25 mouse cellular contexts compared by ENCODE assay signal in the genomic region with DNA sequence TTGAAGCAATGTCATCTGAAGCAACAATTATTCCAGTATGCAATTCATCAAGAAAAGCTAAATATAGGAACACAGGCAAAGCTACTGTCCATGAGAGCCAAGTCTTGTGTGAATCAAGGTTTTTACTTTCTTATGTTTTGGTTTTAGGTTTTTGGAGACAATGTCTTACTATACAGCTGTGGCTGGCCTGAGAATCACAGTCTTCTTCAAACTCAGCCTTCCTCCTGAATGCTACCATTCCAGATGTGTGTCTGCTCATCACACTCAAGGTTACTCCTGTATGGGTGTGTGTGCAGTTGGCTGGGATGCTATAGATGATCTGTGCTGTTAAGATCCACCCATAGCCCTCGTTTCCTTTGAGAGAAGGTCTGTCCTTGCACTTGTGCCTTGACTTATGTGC.
DNase-seq lines count a peak whose midpoint lies in the region; ATAC-seq lines count a peak whose summit lies in the region.
"Had no signal": no experiment of that assay in that cellular context is flagged by ENCODE, and none has a peak within 500 bp of the region (broad histone marks: within the 10 kb centered on the region; RNA-seq: fewer than 3 reads in every experiment).

No protein-coding gene starts in this region.

- no peak overlapping the region for H3K4me3 ChIP-seq in embryonic facial prominence, embryonic 15.5 days (replicated peaks)
- H3K4me3 ChIP-seq in embryonic facial prominence, embryonic 10.5 days = no peak overlapping the region
- H3K4me3 ChIP-seq in midbrain, embryonic 11.5 days (ENCODE audit: low read depth, low read length) = no peak overlapping the region
- H3K4me3 ChIP-seq in midbrain, embryonic 13.5 days (replicated peaks) = no peak overlapping the region
- H3K4me3 ChIP-seq in stomach, embryonic 16.5 days (replicated peaks; ENCODE audit: low read length) = no peak overlapping the region
- H3K4me3 ChIP-seq: embryonic facial prominence, embryonic 13.5 days; forebrain, embryonic 12.5 days had no signal

- H3K4me1 ChIP-seq in embryonic facial prominence, embryonic 15.5 days = peaks cover 9% of the 10 kb centered on the region; the same call in 1 of the 2 replicates
- peaks cover 13% of the 10 kb centered on the region for H3K4me1 ChIP-seq in embryonic facial prominence, embryonic 10.5 days
- H3K4me1 ChIP-seq in midbrain, embryonic 11.5 days (ENCODE audit: control insufficient read depth, insufficient read depth, low read length) = peaks cover 5% of the 10 kb centered on the region
- H3K4me1 ChIP-seq in midbrain, embryonic 13.5 days (replicated peaks) = peaks cover 16% of the 10 kb centered on the region
- peaks cover 4% of the 10 kb centered on the region for H3K4me1 ChIP-seq in stomach, embryonic 16.5 days (ENCODE audit: control insufficient read depth, insufficient read depth, low read length)

- 0 out of 2 replicates have a peak overlapping the region, but pooled peaks have one; percentile 34 for H3K27ac ChIP-seq in embryonic facial prominence, embryonic 15.5 days (replicated peaks)
- no peak overlapping the region for H3K27ac ChIP-seq in embryonic facial prominence, embryonic 10.5 days (replicated peaks)
- no peak overlapping the region for H3K27ac ChIP-seq in midbrain, embryonic 11.5 days (ENCODE audit: low read depth, low read length)
- no peak overlapping the region for H3K27ac ChIP-seq in midbrain, embryonic 13.5 days
- peak overlapping the region; percentile 44; the same call in 1 of the 2 replicates for H3K27ac ChIP-seq in stomach, embryonic 16.5 days (ENCODE audit: low read length)
- H3K27ac ChIP-seq: embryonic facial prominence, embryonic 13.5 days; forebrain, embryonic 12.5 days had no signal

- ATAC-seq in embryonic facial prominence, embryonic 15.5 days (ENCODE audit: insufficient number of reproducible peaks, low FRiP score, low TSS enrichment, low read depth) = no peak
- ATAC-seq in midbrain, embryonic 11.5 days (ENCODE audit: low FRiP score) = no peak
- ATAC-seq in midbrain, embryonic 13.5 days = no peak
- ATAC-seq in stomach, embryonic 16.5 days (ENCODE audit: insufficient read depth, low FRiP score) = no peak
- ATAC-seq: activated CD4-positive, CD25-positive, alpha-beta regulatory T cell, adult 4 months; CD4-positive, CD25-positive, alpha-beta regulatory T cell, adult 4 months; forebrain, embryonic 14.5 days; forebrain, embryonic 16.5 days; Patski had no signal

- no peaks in the 10 kb centered on the region for H3K36me3 ChIP-seq in embryonic facial prominence, embryonic 15.5 days
- H3K36me3 ChIP-seq in embryonic facial prominence, embryonic 10.5 days (replicated peaks) = no peaks in the 10 kb centered on the region
- H3K36me3 ChIP-seq in midbrain, embryonic 11.5 days (ENCODE audit: control insufficient read depth, insufficient read depth, low read length) = no peaks in the 10 kb centered on the region
- no peaks in the 10 kb centered on the region for H3K36me3 ChIP-seq in midbrain, embryonic 13.5 days
- no peaks in the 10 kb centered on the region for H3K36me3 ChIP-seq in stomach, embryonic 16.5 days (ENCODE audit: control insufficient read depth, insufficient read depth, low read length)
- H3K36me3 ChIP-seq: embryonic facial prominence, embryonic 13.5 days; forebrain, embryonic 12.5 days; G1E had no signal

- 57% methylated on average over 1 of the region's 1 CpGs for WGBS in embryonic facial prominence, embryonic 15.5 days
- WGBS in embryonic facial prominence, embryonic 10.5 days = 72% methylated on average over 1 of the region's 1 CpGs
- 76% methylated on average over 1 of the region's 1 CpGs for WGBS in midbrain, embryonic 11.5 days
- 64% methylated on average over 1 of the region's 1 CpGs for WGBS in midbrain, embryonic 13.5 days
- 42% methylated on average over 1 of the region's 1 CpGs for WGBS in stomach, embryonic 16.5 days

- DNase-seq in embryonic facial prominence, embryonic 10.5 days (ENCODE audit: low spot score) = no peak
- DNase-seq in midbrain, embryonic 11.5 days (ENCODE audit: low spot score, missing footprints) = peak; percentile 81
- DNase-seq in spleen, postnatal 4 days (ENCODE audit: low spot score in 2 of 2) = no peak
- no peak for DNase-seq in urinary bladder, postnatal 25 days (ENCODE audit: low spot score)
- DNase-seq: adrenal gland, adult 2 months; adrenal gland, postnatal 10 days; adrenal gland, postnatal 25 days; B cell, adult 2 months; cerebellum, adult 11-12 months; cerebellum, adult 2 months; cerebellum, adult 9-10 months; cerebellum, postnatal 10 days; cerebellum, postnatal 25 days had no signal

- H3K9ac ChIP-seq in embryonic facial prominence, embryonic 15.5 days = no peak overlapping the region
- no peak overlapping the region for H3K9ac ChIP-seq in midbrain, embryonic 11.5 days (ENCODE audit: low read length)
- no peak overlapping the region for H3K9ac ChIP-seq in midbrain, embryonic 13.5 days (replicated peaks)
- H3K9ac ChIP-seq in stomach, embryonic 16.5 days (ENCODE audit: low read length) = no peak overlapping the region
- H3K9ac ChIP-seq: embryonic facial prominence, embryonic 13.5 days; forebrain, embryonic 12.5 days had no signal

- no peak overlapping the region for H3K4me2 ChIP-seq in embryonic facial prominence, embryonic 15.5 days (replicated peaks)
- no peak overlapping the region for H3K4me2 ChIP-seq in midbrain, embryonic 11.5 days
- H3K4me2 ChIP-seq in midbrain, embryonic 13.5 days (replicated peaks) = no peak overlapping the region
- no peak overlapping the region for H3K4me2 ChIP-seq in stomach, embryonic 16.5 days (ENCODE audit: low read depth, low read length)
- H3K4me2 ChIP-seq: embryonic facial prominence, embryonic 13.5 days; forebrain, embryonic 12.5 days had no signal

- no peaks in the 10 kb centered on the region for H3K9me3 ChIP-seq in embryonic facial prominence, embryonic 15.5 days (replicated peaks)
- no peaks in the 10 kb centered on the region for H3K9me3 ChIP-seq in embryonic facial prominence, embryonic 10.5 days
- no peaks in the 10 kb centered on the region for H3K9me3 ChIP-seq in midbrain, embryonic 11.5 days (ENCODE audit: control insufficient read depth, low read length)
- no peaks in the 10 kb centered on the region for H3K9me3 ChIP-seq in midbrain, embryonic 13.5 days
- no peaks in the 10 kb centered on the region for H3K9me3 ChIP-seq in stomach, embryonic 16.5 days (replicated peaks; ENCODE audit: control insufficient read depth, low read length)
- H3K9me3 ChIP-seq: embryonic facial prominence, embryonic 13.5 days; forebrain, embryonic 12.5 days; G1E had no signal

- no peaks in the 10 kb centered on the region for H3K27me3 ChIP-seq in embryonic facial prominence, embryonic 15.5 days
- H3K27me3 ChIP-seq in embryonic facial prominence, embryonic 10.5 days (replicated peaks; ENCODE audit: low read depth, poor library complexity, severe bottlenecking) = no peaks in the 10 kb centered on the region
- no peaks in the 10 kb centered on the region for H3K27me3 ChIP-seq in midbrain, embryonic 11.5 days (ENCODE audit: control insufficient read depth, insufficient read depth, low read length)
- H3K27me3 ChIP-seq in midbrain, embryonic 13.5 days = peaks cover 2% of the 10 kb centered on the region; the same call in 1 of the 2 replicates
- no peaks in the 10 kb centered on the region for H3K27me3 ChIP-seq in stomach, embryonic 16.5 days (ENCODE audit: control insufficient read depth, insufficient read depth, low read length)
- H3K27me3 ChIP-seq: CH12.LX; embryonic facial prominence, embryonic 13.5 days; forebrain, embryonic 12.5 days; Patski had no signal

Comparison
In these comparisons a context has a peak if more than half of its experiments do, and no peak if none do; other contexts are left out.
1. H3K27ac ChIP-seq: peak in embryonic facial prominence, embryonic 15.5 days (single experiment) and stomach, embryonic 16.5 days (single experiment); none in embryonic facial prominence, embryonic 10.5 days (single experiment), midbrain, embryonic 11.5 days (single experiment) and midbrain, embryonic 13.5 days (single experiment).